Mouse (Mus musculus) ovary, postnatal 10 days (tissue): ENCODE results near the gene Zfr.
A peak's percentile ranks its signal among the peaks of the same experiment; 100 is the strongest.
"Not testable (repeated sequence)": the region's sequence is repeated elsewhere in the genome, so short reads cannot be mapped to it uniquely, and the experiment has no call there.

Experiments
- DNase-seq: peaks from one replicate; pipeline ENCODE4 v3.0.0; 2022; ENCODE audit warnings: low spot score

Zfr gene

GRCm38 (mm10) chr15:12194817-12195735 is 77.4 kb downstream of the Zfr start:
- DNase-seq, result no peak

- DNase-seq, result no peak
Observed at GRCm38 (mm10) chr15:12195966-12196365, 78.3 kb downstream of the Zfr start.

GRCm38 (mm10) chr15:12196410-12197191 is 79.0 kb downstream of the Zfr start:
- peak; percentile 39 for DNase-seq

- DNase-seq, result no peak
Observed at GRCm38 (mm10) chr15:12197361-12197760, 79.7 kb downstream of the Zfr start.

- no peak for DNase-seq
Observed at GRCm38 (mm10) chr15:12200021-12200420, 82.4 kb downstream of the Zfr start.

- no peak for DNase-seq
Observed at GRCm38 (mm10) chr15:12201856-12202255, 84.2 kb downstream of the Zfr start.

- DNase-seq, result no peak
Observed at GRCm38 (mm10) chr15:12202456-12202855, 84.8 kb downstream of the Zfr start.

GRCm38 (mm10) chr15:12203008-12203407 is 85.4 kb downstream of the Zfr start:
- DNase-seq, result not testable (repeated sequence)

- no peak for DNase-seq
Observed at GRCm38 (mm10) chr15:12203512-12204318, 86.1 kb downstream of the Zfr start.

GRCm38 (mm10) chr15:12204319-12205159 is 86.9 kb downstream of the Zfr start, which contains the start of gene Mtmr12:
Mtmr12 (plus strand) TSS chr15:12205028.
- DNase-seq, result peak; percentile 97

GRCm38 (mm10) chr15:12205160-12205901 is 87.7 kb downstream of the Zfr start:
- DNase-seq, result no peak

GRCm38 (mm10) chr15:12205902-12206645 is 88.4 kb downstream of the Zfr start:
- DNase-seq, result no peak

GRCm38 (mm10) chr15:12206646-12207222 is 89.1 kb downstream of the Zfr start:
- DNase-seq, result no peak

GRCm38 (mm10) chr15:12207556-12208090 is 90.0 kb downstream of the Zfr start:
- DNase-seq, result no peak

GRCm38 (mm10) chr15:12211577-12211976 is 93.9 kb downstream of the Zfr start:
- no peak for DNase-seq

GRCm38 (mm10) chr15:12212266-12212665 is 94.6 kb downstream of the Zfr start:
- no peak for DNase-seq

- DNase-seq, result no peak
Observed at GRCm38 (mm10) chr15:12214531-12215414, 97.1 kb downstream of the Zfr start.

GRCm38 (mm10) chr15:12215415-12215718 is 97.7 kb downstream of the Zfr start:
- DNase-seq, result no peak
